Mouse (Mus musculus) liver (tissue): ENCODE results near the gene Fbxw7.

ENCODE experiments used
- DNase-seq: peaks from one replicate; pipeline ENCODE4 v3.0.0-alpha.2; 2020; ENCODE audit warnings: mixed read lengths

Gene Fbxw7

GRCm38 (mm10) chr3:84814762-84815381, at the start of gene Fbxw7:
Gene Fbxw7 (plus strand): TSS chr3:84815268.
- DNase-seq, result no peak

GRCm38 (mm10) chr3:84768940-84769339, 46.1 kb upstream of the Fbxw7 start:
- DNase-seq, result no peak

DNA sequence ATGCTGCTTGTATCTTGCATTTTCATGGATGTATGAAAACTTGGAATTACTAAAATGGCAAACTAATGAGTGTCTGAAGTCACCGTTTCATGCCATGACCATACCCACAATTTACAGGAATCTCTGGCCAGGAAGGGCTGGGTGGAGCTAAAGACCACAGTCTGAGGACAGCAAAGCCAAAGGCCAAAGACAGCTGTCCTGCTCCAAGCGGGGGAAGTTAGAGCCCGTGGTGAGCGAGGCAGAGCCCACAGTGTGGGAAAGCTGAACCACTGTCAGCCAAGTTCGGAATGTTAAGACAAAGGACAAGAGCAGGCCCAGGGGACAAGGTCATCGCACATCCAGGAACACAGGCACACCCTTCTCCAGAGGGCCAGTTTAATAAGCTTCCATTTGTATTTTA, 45.7 kb upstream of the Fbxw7 start:
- no peak for DNase-seq

GRCm38 (mm10) chr3:84770518-84770917, 44.5 kb upstream of the Fbxw7 start:
- no peak for DNase-seq

- DNase-seq, result peak; percentile 87
These were observed 43.1 kb upstream of the Fbxw7 start for GRCm38 (mm10) chr3:84771980-84772379.

DNA sequence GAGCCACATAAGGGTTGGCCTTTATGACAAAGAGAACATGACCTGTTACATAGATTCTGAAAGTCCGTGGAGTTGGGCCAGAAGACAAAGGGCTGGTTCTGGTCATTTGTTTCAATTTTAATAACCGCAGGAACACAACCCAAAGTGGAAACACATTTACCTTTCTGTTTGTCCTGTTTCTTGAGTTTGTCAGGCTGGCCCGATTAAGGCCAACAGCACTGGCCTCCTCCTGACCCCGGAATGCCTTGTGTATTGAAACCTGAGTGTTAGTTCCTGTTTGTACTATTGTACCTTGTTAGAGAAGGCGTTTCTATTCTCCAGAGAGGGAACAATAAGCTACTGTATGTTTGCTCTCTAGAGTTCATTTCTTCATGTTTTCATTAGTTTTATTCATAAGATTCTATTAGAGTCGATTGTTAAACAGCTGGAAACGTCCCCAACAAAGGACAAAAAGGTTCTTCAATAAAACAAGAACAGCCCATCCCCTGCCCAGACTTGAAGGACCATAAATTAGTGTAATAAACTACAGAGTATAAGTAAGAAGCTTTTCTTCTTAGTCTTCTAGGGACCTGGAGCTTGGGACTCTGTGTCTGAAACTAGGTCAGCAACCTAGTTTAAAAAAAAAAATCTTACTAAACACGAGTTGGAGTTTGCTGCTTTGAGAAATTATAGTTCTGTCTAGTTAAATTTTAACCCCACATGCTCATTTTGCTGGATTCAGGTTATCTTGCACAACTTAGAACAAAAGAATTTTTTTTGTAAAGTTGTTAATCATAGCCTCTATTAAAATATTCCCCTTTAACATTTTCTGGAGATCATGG, 40.6 kb upstream of the Fbxw7 start:
- no peak for DNase-seq

GRCm38 (mm10) chr3:84775067-84775423, 40.0 kb upstream of the Fbxw7 start:
- DNase-seq, result no peak

- no peak for DNase-seq
These were observed 39.5 kb upstream of the Fbxw7 start for GRCm38 (mm10) chr3:84775577-84775976.

DNA sequence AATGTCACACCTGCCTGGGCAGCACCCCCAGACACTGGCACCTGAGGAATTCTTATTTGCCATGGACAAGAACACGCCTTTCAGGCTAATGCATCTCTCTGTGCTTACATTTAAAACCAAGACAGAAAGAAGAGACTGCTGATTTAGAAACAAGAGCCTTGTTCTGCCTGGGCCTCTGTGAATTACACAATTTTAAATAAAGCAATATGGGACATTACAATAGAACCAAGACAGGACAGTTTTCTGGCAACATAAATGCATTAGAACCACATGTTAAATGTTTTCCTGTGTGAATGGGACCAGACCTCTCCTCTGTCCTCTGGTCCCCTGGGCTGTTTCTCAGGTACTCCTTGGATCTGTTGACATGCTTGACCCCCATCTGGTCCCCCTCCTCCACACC, 39.0 kb upstream of the Fbxw7 start:
- DNase-seq, result no peak

- no peak for DNase-seq
These were observed 27.2 kb upstream of the Fbxw7 start for GRCm38 (mm10) chr3:84787914-84788313.

GRCm38 (mm10) chr3:84804036-84804435, 11.0 kb upstream of the Fbxw7 start:
- DNase-seq, result peak; percentile 63

- no peak for DNase-seq
These were observed 8.9 kb upstream of the Fbxw7 start for GRCm38 (mm10) chr3:84806206-84806605.

- DNase-seq, result no peak
These were observed 7.2 kb upstream of the Fbxw7 start for GRCm38 (mm10) chr3:84807826-84808225.

- DNase-seq, result no peak
These were observed 6.2 kb upstream of the Fbxw7 start for GRCm38 (mm10) chr3:84808906-84809305.

DNA sequence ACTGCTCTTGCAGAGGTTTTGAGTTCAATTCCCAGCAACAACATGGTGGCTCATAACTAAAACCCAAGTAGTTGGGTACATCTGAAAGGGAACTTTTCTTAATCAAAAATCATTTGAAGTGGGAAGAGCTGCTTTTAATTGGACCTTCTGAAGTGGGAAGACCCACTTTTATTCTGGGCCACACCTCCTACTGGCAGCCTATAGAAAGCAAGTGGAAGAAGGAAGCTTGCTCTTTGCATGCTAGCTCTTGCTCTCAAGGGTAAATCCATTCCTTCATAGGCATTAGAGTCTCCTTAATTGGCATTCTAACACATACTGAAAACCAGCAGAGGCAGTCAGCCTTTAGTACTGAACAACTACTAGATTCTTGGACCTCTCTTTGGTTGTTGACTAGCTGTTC, 4.3 kb upstream of the Fbxw7 start:
- DNase-seq, result no peak

GRCm38 (mm10) chr3:84813436-84814156, 1.5 kb upstream of the Fbxw7 start:
- no peak for DNase-seq

- peak; percentile 99 for DNase-seq
These were observed 809 bp upstream of the Fbxw7 start for GRCm38 (mm10) chr3:84814157-84814761.

- peak; percentile 61 for DNase-seq
These were observed 393 bp downstream of the Fbxw7 start for GRCm38 (mm10) chr3:84815461-84815860.

DNA sequence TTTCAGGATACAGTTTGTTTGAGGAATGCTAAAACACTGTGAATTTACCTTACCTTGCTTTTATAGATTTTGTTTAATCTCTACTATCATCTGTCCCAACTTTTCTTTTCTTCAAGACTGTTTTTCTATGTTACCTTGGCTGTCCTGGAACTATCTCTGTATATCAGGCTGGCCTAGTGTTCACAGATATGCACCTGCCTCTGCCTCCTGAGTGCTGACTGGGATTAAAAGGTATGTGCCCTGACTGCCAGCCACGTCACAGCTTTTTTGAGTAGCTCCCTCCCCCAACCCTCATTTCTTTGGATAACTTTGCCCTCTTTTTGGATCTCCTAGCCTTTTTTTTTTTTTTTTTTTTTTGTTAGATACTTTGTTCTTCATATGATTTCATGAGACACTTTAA, 1.9 kb downstream of the Fbxw7 start:
- DNase-seq, result no peak

DNA sequence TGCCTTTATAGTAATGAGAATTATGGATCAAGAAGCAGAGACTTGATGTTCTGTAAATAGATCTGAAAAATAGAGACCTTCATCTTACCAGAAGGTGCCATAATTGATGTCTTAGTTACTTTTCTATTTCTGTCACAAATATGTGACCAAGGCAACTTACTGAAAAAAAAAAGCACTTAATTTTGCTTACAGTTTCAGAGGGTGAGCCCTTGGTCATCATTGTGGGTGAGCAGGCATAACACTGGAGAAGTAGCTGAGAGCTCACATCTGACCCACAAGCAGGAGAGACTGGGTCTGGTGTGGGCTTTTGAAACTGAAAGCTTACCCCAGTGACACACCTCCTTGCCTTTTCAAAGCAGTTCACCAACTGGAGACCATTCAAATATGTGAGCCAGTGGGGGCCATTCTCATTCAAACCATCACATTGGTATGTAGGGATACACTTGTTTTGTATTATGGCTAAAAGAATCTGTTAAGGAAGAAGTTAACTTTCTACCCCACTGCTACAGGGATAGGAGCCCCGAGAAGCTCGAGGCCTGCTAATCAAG, 5.7 kb downstream of the Fbxw7 start:
- no peak for DNase-seq

DNA sequence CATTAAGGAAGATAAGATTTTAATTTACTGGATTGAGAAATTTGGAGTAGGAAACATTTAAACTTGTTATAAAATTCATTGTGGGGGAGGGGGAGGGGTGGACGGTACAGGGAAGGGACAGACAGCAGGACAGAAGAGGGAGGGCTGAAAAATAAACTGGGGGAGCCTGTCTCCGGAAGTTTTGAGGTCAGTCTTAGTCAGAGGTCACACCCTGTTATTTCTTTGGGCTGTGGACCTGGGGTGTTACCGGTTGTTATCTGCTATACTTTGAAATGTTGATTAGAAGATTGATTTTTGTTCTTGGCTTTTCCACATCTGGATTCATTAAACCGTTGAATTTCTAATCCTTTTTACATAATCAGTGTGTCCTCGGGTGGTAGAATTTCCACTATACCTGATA, 10.9 kb downstream of the Fbxw7 start:
- DNase-seq, result no peak

- no peak for DNase-seq
These were observed 11.3 kb downstream of the Fbxw7 start for GRCm38 (mm10) chr3:84826405-84826804.

DNA sequence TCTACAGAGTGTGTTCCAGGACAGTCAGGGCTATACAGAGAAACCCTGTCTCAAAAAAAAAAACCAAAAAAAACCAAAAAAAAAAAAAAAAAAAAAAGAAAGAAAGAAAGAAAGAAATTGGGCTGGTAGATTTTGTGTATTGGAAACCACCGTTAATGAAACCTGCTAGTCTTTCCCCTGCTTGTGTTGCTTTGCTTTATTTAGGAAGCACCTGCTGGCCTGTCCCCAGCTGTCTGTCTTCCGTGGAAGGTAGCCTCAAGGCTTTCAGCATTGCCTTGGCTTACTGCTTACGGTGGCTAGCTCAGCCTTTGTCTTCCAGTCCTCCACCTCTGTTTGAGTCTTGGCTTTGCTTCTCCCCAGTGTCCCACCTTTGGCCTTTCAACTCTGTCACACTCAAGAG, 11.9 kb downstream of the Fbxw7 start:
- DNase-seq, result no peak
